Mouse (Mus musculus): ENCODE data around the gene Smtnl2. TPM values are rescaled to one million over a fixed set of nuclear protein-coding genes. Genes with fewer than 3 reads are reported as not detected.

Gene Smtnl2
- not detected for total RNA-seq (2023)

DNA sequence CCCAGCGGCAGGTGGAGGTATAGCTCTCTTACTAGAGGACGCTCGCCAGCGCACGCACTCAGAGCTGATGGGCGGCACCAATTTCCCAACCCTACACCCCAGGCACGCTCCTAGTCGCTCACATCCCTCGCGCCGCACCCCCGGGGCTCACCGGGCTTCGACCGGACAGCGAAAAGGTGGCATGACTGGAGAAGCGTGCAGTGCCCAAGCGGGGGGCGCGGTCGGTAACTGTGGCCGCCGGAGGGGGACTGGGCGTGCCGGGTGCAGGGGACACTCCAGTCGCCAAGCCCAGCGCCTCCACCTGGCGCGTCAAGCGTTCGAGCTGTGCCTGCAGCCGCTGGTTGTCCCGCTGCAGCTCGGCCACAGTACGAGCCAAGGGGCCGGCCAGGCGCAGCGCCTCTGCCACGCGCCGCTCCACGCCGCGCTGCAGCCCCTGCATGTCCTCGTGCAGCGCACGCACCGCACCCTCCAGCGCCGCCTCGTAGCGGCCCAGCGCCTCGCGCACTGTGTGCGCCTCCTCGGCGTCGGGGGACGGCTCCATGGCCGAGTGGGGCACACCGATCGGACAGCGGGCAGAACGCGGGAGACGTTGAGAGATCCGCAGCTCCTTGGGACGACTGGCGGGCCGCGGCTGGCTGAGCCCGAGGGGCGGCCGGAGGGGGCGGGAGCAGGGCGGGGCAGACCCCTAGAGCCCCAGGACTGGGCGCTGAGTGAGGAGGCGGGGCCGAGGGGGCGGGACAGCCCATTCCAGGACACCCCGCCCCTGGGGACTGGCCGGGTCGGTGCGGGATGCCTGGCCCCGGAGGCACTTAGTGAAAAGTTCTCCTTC lies at the start of gene Smtnl2:
Gene Smtnl2 (minus strand): TSS at position 621 of the 829 bp plus-strand sequence.

DNA sequence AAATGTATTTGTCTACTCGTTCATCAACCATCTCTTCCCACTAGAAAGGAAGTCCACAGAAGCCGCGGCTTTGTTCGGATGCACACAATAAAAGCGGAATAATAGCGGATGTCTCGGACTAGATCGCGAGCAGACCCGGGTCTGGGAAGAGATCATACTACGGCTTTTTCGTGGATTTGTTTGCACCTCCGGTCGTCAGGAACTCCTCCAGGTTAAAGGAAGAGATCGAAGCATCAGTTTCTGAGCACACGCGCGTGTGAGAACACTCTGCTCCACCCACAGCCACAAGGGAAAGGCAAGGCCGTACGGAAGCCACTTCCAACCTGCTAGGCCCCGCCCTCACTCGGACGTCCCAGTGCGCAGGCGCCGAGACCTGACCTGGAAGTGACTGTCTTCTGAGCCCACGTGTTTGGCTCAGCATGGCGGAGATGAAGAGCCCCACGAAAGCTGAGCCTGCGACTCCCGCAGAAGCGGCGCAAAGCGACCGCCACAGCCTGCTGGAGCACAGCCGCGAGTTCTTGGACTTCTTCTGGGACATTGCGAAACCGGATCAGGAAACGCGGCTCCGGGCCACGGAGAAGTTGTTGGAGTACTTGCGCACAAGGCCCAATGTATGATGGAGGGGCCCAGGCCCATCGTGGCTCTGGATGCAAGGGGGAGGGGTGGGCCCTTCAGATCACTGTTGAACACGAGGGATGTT lies 29.6 kb upstream of the Smtnl2 start, which contains the start of gene Mybbp1a:
Gene Mybbp1a (plus strand): TSS at position 391 of the 700 bp plus-strand sequence.

DNA sequence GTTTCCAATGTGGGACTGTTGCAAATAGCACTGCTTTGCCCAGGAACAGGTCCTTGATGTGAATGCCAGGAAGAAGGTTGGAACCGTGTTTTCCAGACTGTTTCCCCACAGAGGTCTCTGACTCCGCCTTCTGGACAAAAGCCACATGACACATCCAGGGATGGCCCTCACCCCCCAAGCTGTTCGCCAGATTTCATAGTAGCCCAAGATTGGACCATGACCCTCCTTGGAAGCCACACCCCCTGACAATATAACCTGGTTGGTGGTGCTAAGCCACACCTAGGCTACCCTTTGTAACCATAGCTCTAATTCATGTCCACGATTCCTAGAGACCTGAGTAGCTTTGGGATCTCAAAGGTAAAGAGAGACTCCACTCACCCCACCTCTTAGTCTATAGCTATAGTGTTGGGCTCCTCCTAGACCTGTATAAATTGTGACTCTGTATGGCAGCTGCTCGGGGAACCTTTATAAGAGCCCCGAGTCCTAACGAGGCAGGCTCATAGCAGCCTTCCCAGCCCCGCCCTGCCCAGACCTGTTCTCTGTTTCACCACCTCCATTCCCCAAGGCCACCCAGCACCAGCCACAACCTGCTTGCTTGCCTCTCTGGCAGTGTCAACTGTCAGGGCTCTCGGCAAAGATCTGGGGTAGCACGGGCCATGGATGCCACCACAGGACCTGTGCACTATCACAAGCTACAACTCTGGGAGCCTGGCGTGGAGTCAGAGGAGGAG lies 23.6 kb upstream of the Smtnl2 start, which contains the start of gene Ggt6:
Gene Ggt6 (plus strand): TSS at position 564 of the 731 bp plus-strand sequence.

DNA sequence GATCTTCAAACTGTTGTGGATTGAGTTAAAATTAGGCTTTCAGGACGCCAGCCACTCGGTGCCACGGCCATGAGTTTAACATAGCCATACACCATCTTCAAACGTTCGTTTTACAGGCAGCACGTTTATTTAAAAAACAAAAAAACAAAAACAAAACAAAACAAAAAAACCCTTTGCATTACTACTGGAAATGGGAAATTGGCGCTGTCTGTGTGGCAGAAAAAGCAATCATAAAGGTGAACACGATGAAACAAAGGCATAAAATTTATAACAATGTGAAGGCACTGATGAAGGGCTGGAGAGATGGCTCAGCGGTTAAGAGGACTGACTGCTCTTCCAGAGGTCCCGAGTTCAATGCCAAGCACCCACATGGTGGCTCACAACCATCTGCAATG lies 49.2 kb downstream of the Smtnl2 start, which contains the start of gene Tekt1:
Gene Tekt1 (minus strand): TSS at position 96 of the 395 bp plus-strand sequence.

Other genes with a start within 250 kb of the Smtnl2 start
- 0.65 TPM for gene Gm43951, start 204.9 kb downstream of the Smtnl2 start, total RNA-seq (2023)
- 14.9 TPM for gene 4933427D14Rik, start 204.3 kb downstream of the Smtnl2 start, total RNA-seq (2023)
- 29.9 TPM for gene Txndc17, start 204.2 kb downstream of the Smtnl2 start, total RNA-seq (2023)
- 15.7 TPM for gene Med31, start 196.1 kb downstream of the Smtnl2 start, total RNA-seq (2023)
- gene Slc13a5, start 144.5 kb downstream of the Smtnl2 start, total RNA-seq (2023): not detected
- 46.3 TPM for gene Xaf1, start 110.1 kb downstream of the Smtnl2 start, total RNA-seq (2023)
- gene Fbxo39, start 97.3 kb downstream of the Smtnl2 start, total RNA-seq (2023): 1.0 TPM
- gene Tekt1, start 49.3 kb downstream of the Smtnl2 start, total RNA-seq (2023): not detected
- not detected for gene Ggt6, start 23.8 kb upstream of the Smtnl2 start, total RNA-seq (2023)
- gene Mybbp1a, start 29.6 kb upstream of the Smtnl2 start, total RNA-seq (2023): 165 TPM
- 2.0 TPM for gene Spns2, start 78.2 kb upstream of the Smtnl2 start, total RNA-seq (2023)
- gene Spns3, start 138.8 kb upstream of the Smtnl2 start, total RNA-seq (2023): 1.4 TPM
- 42.2 TPM for gene Ube2g1, start 195.6 kb upstream of the Smtnl2 start, total RNA-seq (2023)